Mouse (Mus musculus) heart, postnatal 14 days (tissue): Measurements from ENCODE around the gene BC055324. TPM values are rescaled to one million over a fixed set of nuclear protein-coding genes. Genes with fewer than 3 reads are reported as not detected.

Experiments
- DNase-seq, 2 experiments: peaks; one replicate each; pipeline ENCODE4 v3.0.0; 2021 to 2022
- intact Hi-C: fragments of 180-260 bp; cut with DNase I; formaldehyde crosslinking; loops from one replicate; pipeline ENCODE4 v1.15.1; 2025
- total RNA-seq, 2 experiments: library from RNA; stranded (reverse); gene quantifications; 2 replicates each; pipeline ENCODE4 v1.2.3; 2021

Gene BC055324
- total RNA-seq, 2 experiments from 2014 or later: 1.1 to 2.7 TPM

DNA sequence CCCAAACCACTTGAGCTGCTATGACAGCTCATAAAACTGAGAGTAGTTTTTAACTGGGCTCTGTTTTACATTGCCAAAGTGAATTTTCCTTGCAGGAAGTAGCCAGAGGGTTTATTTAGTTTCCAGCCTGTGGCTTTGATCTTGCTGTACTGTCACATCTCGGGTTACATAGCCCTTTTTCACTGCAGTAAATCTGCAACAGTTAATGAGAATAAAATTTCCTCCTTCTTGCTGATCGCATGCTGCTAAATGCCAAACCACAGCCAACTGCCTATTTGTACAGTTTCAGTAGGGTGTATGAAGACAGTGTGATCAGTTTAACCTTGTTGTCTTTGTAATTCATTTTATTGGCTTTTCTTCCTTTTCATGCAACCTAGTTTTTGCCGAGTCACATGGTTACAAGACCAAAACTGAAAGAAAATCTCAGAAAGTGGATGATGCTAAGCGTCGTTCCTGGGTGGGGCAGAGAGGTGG, 96.3 kb downstream of the BC055324 start:
- intact Hi-C loops: no loop called here
- DNase-seq: no peak

Other genes with a start within 250 kb of the BC055324 start
- gene Kifap3, start 215.2 kb downstream of the BC055324 start, total RNA-seq: 10 to 100 TPM; 21.1 to 21.8 TPM
- gene Scyl3, start 65.7 kb downstream of the BC055324 start, total RNA-seq: 1 to 10 TPM; 6.8 to 9.2 TPM
- gene Mettl18, start 93 bp upstream of the BC055324 start, total RNA-seq: 1 to 10 TPM; 2.9 to 3.5 TPM
- 1 to 10 TPM in 1 of 2 experiments, under 1 TPM in 1; 0.98 to 1.0 TPM for gene Sele, start 53.4 kb upstream of the BC055324 start, total RNA-seq
- gene Sell, start 67.2 kb upstream of the BC055324 start, total RNA-seq: 1 to 10 TPM; 1.1 to 2.6 TPM
- gene Selp, start 120.5 kb upstream of the BC055324 start, total RNA-seq: 1 to 10 TPM; 1.5 to 1.9 TPM
- 1 to 10 TPM; 1.7 to 2.4 TPM for gene F5, start 157.0 kb upstream of the BC055324 start, total RNA-seq